Mouse (Mus musculus): ENCODE measurements around the gene Ninj2.

- no peak for TF ChIP-seq MAFK (IDR thresholded peaks at IDR 0.05; ENCODE audit: insufficient read depth, low read depth, low read length)
- no peak for TF ChIP-seq HCFC1 (IDR thresholded peaks at IDR 0.05; ENCODE audit: borderline replicate concordance, insufficient read depth, low read length)
- TF ChIP-seq CHD2 (IDR thresholded peaks at IDR 0.05; ENCODE audit: low read depth, low read length), result no peak
- TF ChIP-seq ZC3H11A (IDR thresholded peaks at IDR 0.05; ENCODE audit: borderline replicate concordance, low read depth, low read length), result no peak
- no peak for TF ChIP-seq ZNF384 (IDR thresholded peaks at IDR 0.05; ENCODE audit: low read depth, low read length)
Measured at GRCm38 (mm10) chr6:120182160-120182559, 89.0 kb downstream of the Ninj2 start.

Data from ES-E14 (cell line).